Mouse (Mus musculus) kidney, postnatal 14 days (tissue): Measurements from ENCODE around the gene Xpo5.

Source experiments
- DNase-seq: peaks from one replicate; pipeline ENCODE4 v3.0.0; 2022; ENCODE audit warnings: mixed read lengths

Gene Xpo5

GRCm38 (mm10) chr17:46206676-46207075 is 4.1 kb downstream of the Xpo5 start:
- peak; percentile 23 for DNase-seq

- peak; percentile 68 for DNase-seq
Observed at GRCm38 (mm10) chr17:46210550-46210949, 8.0 kb downstream of the Xpo5 start.

- no peak for DNase-seq
Observed at GRCm38 (mm10) chr17:46221601-46222000, 19.0 kb downstream of the Xpo5 start.

GRCm38 (mm10) chr17:46227576-46227975 is 25.0 kb downstream of the Xpo5 start:
- DNase-seq: no peak

GRCm38 (mm10) chr17:46236067-46236466 is 33.5 kb downstream of the Xpo5 start:
- no peak for DNase-seq

GRCm38 (mm10) chr17:46237079-46237478 is 34.5 kb downstream of the Xpo5 start:
- no peak for DNase-seq

- no peak for DNase-seq
Observed at GRCm38 (mm10) chr17:46237480-46237879, 34.9 kb downstream of the Xpo5 start.

- DNase-seq: no peak
Observed at GRCm38 (mm10) chr17:46239516-46240114, 37.0 kb downstream of the Xpo5 start.

GRCm38 (mm10) chr17:46241471-46241870 is 38.9 kb downstream of the Xpo5 start:
- no peak for DNase-seq

- DNase-seq: no peak
Observed at GRCm38 (mm10) chr17:46242274-46242673, 39.7 kb downstream of the Xpo5 start.

- DNase-seq: peak; percentile 34
Observed at GRCm38 (mm10) chr17:46242993-46243392, 40.4 kb downstream of the Xpo5 start.

GRCm38 (mm10) chr17:46243624-46244023 is 41.0 kb downstream of the Xpo5 start:
- DNase-seq: peak; percentile 35

- peak; percentile 14 for DNase-seq
Observed at GRCm38 (mm10) chr17:46244579-46244978, 42.0 kb downstream of the Xpo5 start.

- DNase-seq: peak; percentile 97
Observed at GRCm38 (mm10) chr17:46247512-46248188, 45.1 kb downstream of the Xpo5 start, which contains the start of the genes Polr1c and Yipf3. Gene Polr1c (minus strand): TSS chr17:46248054. Gene Yipf3 (plus strand): TSS chr17:46248080.

GRCm38 (mm10) chr17:46248189-46248522 is 45.6 kb downstream of the Xpo5 start:
- DNase-seq: no peak

GRCm38 (mm10) chr17:46251174-46251573 is 48.6 kb downstream of the Xpo5 start:
- DNase-seq: no peak

GRCm38 (mm10) chr17:46252571-46253451 is 50.2 kb downstream of the Xpo5 start:
- peak; percentile 44 for DNase-seq

- DNase-seq: peak; percentile 95
Observed at GRCm38 (mm10) chr17:46253452-46254084, 51.0 kb downstream of the Xpo5 start, which contains the start of gene Lrrc73. Gene Lrrc73 (plus strand): TSS chr17:46253531.

GRCm38 (mm10) chr17:46254106-46254505 is 51.5 kb downstream of the Xpo5 start:
- no peak for DNase-seq

GRCm38 (mm10) chr17:46255147-46255546 is 52.6 kb downstream of the Xpo5 start:
- DNase-seq: no peak

- no peak for DNase-seq
Observed at GRCm38 (mm10) chr17:46258279-46259053, 55.9 kb downstream of the Xpo5 start.

- no peak for DNase-seq
Observed at GRCm38 (mm10) chr17:46259675-46260074, 57.1 kb downstream of the Xpo5 start.
